Mouse (Mus musculus): ENCODE measurements around the gene Myo1e.

The Myo1e gene

DNA sequence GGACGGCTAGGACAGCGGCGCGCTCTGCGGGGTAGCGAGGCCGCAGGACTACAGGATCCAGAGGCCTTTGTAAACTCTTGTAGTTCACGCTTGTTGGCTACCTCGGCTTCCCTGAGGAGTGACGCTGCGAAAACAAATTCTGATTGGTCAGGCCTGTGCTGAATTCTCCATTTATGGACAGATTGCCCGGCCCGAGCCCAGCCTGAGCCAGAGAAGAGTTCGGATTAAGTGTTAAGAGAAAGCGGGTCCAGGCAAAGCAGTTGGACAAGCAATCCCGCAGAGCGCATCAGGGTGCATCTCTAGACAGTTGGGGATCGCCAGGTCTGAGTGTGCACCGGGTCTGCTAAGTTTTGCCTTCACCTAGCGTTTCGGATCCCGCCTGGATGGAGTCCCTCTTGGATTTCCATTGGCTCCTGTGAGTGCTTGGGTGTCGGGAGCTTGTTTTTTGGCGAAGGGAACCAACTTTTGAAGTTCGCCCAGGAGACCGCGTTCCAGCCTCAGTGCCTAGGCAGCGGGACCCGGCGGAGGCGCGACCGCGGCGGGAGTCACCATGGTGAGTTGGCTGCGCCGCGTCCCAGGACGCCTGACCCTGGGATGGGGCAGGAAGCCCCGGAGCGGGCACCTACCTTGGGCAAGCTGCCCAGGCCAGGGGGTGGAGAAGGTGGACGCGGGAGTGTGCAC is at the start of gene Myo1e:
Myo1e (plus strand) TSS at position 200 of the 681 bp plus-strand sequence.
- DNase-seq, result peak; percentile 90 to 91

DNA sequence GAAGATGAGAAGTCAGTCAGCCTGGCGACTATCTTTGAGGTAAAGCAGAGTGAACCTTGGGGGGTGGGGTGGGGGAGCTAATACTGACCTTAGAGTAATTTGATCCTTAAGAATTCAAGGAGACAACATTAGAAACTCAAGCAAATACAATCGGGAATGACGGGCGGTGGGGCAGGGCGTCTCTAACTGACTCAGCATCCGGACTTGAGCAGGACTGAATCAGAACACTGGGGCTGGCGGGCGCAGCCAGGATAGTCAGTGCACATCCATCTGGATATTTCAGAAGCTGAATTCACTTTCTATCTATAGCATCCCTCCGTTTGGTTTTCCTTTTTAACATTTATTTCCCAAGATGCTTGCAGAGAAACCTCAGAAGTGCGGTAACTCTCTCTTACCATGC is 47.1 kb upstream of the Myo1e start:
- no peak for DNase-seq

DNA sequence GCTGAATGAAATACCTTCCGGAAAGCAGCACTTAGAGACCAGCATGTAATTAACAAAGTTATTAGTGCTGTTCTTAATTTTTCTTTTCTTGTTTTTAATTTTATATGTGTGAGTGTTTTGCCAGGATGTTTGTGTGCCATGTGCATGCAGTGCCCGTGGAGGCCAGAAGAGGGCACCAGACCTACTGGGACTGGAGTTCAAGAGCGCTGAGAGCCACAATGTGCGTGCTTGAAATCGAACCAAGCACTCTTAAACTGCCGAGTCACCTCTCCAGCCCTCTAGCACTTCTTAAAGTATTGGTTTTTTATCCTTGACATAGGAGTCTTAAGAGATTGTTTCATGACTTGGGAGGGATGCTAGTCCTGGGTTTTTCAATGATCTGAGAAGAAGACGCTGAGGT is 38.2 kb upstream of the Myo1e start:
- peak in 1 of 2 experiments; percentile 21 for DNase-seq

DNA sequence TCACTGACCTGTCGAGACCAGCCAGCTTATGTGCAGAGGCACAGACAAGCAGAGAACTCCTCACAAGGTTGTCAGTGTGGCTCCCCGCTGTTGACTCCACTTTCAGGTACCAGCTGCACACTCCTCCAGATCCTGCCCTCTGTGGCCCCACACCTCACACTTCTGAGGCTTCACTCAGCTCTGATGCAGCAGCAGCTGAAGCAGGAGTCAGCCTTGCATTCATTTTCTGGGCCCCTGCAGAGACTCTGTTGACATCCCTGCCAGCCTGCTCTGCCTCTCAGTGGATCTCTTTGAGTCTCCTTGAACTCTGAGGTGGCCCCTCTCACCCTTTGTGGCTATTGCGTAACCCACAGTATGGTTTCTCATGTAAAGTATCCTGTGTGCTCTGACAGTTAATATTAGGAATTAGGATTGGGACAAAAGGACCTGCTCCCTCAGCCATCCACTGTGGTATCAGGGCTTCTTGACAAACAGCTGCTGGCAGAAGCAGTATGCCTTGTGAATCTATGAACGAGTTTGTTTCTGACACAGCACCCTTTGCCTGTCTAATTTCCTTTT is 32.8 kb upstream of the Myo1e start:
- DNase-seq, result no peak

DNA sequence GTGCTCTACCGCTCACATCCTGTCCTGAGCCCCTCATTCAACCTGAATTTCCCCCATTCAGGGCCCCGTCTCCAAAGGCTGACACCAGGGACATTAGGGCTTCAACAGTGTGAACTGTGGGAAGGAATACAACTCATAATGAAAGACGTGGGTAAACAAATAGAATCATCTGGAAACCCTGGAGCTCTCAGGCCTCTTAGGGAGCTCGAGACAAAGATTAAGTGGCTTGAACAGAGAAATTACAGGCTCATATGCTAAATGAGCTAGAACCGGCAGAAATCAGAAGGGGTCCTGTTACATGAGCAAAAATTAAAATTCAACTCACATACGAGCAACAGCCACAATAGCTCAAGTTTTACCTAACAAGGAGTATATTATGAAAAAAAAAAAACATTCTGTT is 32.3 kb upstream of the Myo1e start:
- DNase-seq, result no peak

DNA sequence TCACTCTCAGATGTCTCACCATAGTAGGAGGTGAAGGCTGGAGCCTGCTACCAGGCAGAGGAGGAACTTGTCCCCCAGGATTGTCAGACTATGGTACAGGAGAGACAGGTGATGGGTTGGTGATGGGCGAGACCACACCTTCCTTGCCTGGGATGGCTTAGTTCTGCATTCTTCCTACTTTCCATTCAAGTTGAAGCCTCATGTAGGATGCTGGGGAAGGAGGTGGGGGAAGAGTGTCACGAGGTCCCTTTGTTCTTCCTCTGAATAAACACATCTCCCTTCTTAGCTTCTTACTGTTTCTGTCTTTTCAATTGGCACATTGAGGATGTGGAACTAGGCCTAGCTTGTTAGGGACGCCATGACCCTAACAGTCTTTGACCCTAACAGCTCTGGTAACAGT is 30.9 kb upstream of the Myo1e start:
- DNase-seq, result no peak

DNA sequence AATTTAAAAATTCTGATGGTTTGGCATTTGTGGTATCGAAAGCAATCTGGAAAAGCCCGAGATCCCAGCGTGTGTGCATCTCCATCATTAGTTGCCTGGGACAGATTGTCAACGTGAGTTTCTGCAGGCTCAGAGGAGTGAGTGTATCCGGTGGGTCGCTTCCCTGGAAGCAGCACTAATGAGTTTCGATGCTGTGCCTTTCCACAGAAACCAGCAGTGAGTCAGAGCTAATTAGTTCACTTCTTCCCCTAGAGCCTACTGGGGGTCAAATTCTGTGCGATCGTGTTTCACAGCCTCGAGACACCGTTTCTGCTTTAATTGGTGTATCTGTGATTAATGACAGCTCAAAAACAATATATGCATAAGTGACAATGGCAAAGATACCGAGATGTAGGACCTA is 25.4 kb upstream of the Myo1e start:
- DNase-seq, result no peak

DNA sequence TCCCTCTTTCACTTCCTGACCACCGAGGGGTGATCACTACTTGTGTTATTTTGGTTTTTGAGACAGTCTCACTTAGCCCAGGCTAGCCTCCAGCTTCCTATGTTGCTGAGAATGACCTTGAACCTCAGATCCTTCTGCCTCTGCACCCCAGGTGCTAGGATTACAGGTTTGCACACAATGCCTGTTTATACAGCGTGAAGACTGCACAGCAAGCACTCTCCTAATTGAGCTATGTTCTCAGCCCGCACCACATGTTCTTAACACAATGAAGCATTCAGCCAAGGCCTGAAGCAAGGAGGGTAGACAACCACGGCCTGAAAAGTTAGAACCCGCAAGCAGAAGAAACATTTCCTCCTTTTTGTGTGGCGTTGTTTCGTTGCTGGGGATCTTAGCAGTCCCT is 24.5 kb upstream of the Myo1e start:
- no peak for DNase-seq

DNA sequence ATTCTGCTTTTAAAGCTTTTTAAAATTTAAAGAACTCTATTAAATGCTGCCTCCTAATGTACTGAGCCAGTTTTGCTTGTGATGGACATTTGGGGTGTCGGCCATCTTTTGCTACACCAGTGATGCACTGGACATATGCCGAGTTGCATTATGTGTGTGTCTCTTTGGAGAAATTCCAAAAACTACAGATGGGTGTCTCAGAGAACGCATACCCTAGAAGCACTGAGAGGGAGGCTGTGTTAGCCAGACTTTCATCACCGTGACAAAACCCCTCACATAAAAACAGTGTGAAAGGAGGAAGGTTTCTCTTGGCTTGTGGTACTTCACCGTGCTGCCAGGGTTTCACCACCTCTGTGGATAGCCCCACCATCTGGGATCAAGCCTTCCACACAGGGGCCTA is 14.8 kb upstream of the Myo1e start:
- DNase-seq, result peak; percentile 29 to 40

DNA sequence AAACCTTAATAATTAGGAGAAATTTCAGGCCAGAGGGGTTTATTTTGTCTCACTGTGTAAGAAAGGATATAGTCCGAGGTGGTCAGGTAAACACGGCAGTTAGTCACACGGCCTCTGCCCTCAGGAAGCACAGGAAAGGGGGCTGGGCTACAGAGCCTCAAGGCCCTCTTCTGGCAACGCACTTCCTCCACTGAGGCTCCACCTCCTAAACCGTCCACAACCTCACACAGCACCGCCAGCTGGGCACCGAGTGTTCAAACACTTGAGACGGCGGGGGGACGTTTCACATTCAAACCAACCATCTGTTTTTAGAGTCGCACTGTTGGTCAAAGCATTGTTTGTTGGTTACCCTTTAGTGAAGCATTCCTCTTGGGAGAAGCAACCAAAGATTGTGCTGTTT is 12.5 kb upstream of the Myo1e start:
- no peak for DNase-seq

DNA sequence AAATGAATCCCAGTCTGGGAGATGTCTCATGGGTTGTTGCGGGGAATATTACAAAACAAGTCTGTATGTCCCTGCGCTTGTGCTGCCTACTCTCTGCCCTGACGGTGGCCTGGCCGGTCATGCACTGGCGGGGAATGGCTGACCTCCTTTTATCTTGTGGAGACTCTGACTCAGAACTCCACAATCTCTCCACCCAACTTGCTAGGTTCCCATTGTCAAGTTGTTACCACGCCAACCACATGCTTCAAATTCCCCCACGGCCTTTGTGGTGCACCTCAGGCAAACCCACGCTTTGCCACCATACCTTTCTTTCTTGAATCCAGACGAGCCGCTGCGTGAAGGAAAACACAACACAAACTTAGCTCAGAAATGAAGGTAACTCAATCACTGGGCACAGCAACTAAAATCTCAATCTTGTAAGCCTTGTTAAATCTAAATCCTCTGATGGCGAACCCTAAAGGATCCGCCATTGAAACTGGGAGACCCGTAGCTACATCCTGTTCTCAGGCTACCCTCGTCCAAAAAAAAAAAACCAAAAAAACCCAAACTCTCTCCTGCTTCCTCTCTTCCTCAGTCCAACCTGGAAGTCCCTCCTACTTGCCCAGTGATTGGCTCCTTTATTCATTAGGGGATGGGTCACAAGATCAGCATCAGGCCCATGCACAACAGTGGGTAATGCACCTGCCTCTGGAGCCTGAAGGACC is 10.0 kb upstream of the Myo1e start:
- no peak for DNase-seq

DNA sequence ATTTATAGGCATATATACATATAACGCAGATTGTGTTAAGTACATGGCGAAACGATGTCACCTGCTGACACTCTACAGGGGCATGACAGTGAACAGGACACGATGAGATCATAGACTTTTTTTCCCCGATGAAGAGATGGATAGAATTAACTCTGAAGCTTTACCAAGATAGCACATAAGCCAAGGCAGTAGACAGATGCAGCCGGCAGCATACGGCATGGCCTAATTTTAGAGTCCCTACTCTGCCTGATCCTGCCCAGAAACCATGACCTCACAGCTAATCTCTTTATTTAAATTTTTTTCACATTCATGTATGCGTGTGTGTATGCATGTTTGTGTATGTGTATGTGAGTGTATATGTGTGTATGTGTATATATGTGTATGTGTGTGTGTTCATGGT is 9.2 kb upstream of the Myo1e start:
- DNase-seq, result no peak

DNA sequence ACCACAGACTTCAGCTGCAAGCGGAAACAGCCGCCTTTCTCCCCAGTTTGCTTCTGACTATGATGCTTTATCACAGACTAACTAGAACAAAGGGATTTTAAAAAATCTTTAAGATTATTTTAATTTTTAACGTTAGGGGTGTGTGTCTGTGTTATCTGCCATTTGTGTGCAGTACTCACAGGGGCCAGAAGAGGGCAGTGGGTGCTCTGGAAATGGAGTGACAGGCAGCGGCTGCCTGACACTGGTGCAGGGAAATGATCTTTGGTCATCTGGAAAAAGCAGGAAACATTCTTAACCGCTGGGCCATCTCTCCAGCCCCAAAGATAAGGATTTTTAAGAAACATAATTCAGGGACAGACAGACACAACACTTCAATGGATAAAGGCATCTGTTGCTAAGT is 4.4 kb upstream of the Myo1e start:
- peak; percentile 67 to 74 for DNase-seq

DNA sequence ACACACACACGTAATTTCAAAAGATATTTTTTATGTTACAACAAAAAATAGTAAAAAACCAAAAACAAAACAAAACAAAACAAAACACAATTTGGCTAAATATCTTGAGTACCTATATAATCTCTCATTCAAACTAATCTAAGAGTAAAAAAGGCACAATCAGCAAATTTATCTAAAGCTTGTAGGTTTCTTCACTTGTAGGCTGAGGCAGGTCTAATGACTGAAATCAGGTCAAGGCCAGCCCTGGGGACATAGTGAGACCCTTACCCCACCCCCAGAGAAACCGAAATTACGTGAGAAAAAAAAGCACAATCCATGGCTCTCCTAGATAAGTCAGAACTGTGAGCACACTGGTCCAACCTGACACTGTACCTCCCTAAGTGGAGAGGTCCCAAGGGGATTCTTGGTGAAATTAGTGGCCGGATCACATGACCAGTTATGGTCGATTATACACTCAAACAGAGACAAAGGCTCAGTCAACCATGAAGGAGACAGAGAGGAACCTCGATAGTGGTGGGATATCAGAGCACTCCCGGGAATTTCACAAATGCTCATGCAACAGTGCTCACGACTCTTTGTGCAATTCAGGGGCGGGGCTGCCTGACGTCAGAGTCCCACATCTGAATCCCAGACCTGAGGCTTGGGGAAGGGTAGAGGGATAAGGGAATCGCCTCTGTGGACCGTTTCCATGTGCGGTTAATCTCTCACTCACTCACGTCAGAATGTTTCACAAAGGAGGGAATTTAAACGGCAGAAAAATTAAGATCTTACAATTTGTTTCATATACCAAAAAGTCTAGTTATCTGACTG is 3.7 kb upstream of the Myo1e start:
- no peak for DNase-seq

DNA sequence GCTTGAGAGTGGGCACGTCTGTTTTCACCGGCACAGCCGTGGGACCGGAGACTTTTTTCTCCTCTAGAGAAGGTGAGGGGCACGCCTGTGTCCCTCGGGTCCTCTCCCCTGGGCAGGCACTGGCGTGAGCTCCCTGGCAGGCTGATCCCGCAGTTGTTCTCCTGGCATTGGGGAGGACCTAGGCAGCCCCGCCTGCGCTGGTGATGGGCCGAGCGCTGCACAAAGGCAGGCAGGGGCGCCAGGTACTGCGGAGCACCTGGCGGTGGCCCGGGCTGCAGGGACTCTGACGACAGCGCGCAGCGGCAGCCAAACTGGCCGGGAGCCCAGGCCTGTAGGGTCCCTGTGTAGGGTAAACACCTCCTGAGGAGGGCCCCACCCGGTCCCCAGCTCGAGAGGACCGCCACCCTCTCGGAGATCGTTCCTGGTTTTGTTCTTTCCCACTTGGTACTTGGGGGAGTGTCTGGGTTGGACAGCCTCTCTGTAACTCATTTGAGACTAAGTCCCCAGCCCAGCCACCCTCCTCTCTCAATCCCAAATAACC is 901 bp downstream of the Myo1e start:
- peak; percentile 48 to 61 for DNase-seq

DNA sequence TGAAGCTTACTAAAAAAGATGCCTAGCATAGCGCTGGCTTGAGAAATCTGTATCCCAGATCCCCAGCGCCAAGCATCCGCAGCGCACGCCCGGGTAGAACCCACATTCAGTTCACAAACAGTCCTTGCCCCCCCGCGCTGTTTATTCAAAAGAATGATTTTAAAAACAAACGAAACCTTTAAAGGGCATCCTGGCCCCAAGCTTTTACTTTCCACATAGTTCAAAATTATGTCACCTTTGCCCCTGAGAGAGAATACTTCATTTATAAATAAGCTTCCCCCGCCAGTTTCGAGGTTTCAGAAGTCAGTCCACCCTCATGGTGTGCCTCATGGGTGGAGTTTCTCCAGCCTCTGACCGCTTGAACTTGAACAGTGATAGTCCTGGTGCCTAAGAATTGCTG is 1.6 kb downstream of the Myo1e start:
- DNase-seq, result peak; percentile 15 to 22

DNA sequence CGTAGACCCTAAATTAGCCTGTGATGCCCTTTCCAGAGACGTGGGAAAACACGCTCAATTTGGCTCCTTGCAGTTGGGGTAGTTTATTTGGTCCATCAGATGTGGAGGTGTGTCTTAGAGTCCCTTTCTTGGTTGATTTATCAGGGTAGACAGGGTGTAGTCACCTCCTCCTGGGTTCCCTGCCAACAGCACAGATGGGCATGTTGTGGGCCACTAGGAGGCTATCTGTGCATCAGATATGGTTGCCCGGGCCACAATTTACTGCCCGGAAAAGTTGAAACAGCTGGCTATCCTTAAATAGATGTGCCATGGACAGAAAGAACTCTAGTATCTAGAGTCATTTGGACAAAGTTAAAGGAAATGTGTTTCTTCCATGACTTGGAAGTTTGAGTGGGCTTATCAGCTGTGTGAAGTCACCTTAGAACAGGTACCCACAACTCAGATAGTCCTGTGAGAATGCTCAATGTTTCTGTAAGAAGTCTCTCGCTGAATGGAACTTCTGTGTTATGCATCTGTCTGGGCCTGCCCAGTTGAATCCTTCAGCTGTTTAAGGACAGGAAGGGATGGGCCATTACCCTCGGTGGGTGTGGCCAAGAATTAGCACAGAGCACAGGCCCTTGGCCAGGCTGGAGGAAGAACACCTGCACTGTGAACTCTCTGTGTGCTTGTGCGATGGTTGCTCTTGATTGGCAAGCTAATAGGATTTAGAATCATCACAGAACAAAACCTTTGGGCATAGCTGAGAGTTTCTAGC is 2.3 kb downstream of the Myo1e start:
- peak; percentile 85 to 91 for DNase-seq

DNA sequence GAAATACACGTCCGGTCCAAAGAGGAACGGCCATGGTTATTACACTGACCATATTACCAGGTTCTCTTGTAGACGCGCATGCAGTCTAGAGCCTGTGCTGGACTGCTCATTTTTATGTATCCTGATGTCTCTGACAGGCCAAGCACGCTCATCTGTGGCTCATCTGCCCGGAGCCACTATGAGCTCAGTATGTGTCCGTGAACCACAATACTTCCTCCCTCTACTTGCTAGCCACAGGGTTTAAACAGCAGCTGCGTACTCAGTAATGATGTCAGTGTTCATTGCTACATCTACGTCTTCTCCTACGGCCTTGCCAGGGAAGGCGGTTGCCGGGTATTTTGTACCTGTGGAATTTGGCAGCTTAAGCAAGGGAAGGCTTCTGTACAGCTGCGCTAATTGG is 4.5 kb downstream of the Myo1e start:
- DNase-seq, result no peak

DNA sequence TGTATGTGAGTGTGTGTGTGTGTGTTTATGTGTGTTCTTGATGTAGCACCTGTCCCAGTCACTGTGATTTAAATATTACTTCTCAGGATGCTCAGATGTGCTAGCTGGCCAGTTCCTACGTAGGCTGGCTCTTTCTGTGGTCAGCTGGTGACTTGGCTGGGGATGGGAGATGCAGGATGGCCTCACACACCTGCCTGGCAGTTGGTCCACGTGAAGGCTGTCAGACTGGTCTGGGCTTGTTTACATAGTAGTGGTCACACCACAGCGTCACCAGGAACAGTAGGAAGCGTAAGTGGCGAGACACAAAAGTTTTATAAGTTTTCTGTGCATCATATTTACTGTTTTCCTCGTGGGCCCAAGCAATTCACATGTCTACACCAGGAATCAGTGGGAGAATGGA is 9.4 kb downstream of the Myo1e start:
- no peak for DNase-seq

DNA sequence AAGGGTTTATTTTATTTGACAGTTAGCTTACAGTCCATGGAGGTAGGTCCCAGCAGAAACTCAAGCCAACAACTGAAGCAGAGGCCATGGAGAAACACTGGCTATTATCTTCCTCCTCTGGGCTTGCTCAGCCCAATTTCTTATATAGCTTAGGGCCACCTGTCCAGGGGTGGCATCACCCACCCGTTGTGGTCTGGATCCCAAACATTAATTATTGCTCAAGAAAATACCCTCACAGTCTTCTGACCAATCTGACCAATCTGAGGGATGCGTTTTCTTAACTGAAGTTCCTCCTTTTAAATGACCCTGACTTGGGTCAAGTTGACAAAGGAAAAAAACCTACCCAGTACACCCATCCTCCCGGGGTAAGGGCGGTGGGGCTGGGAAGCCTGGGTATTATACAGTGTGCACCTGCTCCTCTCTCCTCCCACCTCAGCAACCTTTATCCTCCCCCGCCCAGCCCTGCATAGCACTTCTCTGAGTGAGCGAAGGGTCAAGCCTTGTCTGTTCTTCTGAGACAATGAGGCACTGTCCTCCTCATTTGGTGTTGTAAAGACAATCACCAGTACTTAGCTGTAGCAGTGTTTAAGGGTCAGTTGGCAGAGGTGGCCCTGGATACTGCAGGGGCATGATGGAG is 12.3 kb downstream of the Myo1e start:
- no peak for DNase-seq

DNA sequence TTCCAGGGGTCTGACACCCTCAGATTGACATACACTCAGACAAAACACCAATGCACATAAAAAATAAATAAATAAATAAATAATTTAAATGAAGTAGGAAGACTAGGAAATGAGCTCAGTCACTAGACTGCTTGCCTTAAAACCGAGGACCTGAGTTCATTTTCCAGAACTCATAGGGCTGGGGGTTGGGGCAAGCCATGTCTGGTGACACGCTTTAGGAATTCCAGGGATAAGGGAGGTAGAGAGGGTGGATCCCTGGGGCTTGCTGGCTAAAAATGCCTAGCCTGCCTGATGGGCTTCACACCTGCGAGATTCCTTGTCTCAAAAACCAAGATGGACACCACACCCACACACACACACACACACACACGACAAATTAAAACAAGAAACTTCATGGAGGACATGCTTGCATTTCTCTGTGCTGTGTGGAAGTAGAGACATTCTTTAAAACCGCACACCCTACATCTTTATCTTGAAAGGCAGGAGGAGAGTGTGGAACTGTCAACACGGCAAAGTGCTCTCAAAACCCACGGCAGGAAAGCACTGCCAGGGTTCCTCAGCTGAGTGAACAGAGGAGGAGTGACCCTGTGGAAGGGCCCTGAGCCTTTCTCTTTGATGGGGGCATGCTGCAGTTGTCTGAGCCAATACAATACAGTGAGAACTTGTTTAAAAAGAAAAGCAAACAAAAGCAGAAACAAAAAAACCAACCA is 13.5 kb downstream of the Myo1e start:
- no peak for DNase-seq
